Mouse (Mus musculus) cerebellum, postnatal 14 days (tissue): Measurements from ENCODE around the gene Ano1.

Experiments
- DNase-seq, 2 experiments: peaks; one replicate each; pipeline ENCODE4 v3.0.0; 2021; ENCODE audit warnings: mixed read lengths in 2 of 2

The Ano1 gene

GRCm38 (mm10) chr7:144764537-144765282 is 12.9 kb upstream of the Ano1 start:
- DNase-seq, result peak; percentile 75 to 81

- DNase-seq, result no peak
These were observed 12.2 kb upstream of the Ano1 start for GRCm38 (mm10) chr7:144764013-144764412.

DNA sequence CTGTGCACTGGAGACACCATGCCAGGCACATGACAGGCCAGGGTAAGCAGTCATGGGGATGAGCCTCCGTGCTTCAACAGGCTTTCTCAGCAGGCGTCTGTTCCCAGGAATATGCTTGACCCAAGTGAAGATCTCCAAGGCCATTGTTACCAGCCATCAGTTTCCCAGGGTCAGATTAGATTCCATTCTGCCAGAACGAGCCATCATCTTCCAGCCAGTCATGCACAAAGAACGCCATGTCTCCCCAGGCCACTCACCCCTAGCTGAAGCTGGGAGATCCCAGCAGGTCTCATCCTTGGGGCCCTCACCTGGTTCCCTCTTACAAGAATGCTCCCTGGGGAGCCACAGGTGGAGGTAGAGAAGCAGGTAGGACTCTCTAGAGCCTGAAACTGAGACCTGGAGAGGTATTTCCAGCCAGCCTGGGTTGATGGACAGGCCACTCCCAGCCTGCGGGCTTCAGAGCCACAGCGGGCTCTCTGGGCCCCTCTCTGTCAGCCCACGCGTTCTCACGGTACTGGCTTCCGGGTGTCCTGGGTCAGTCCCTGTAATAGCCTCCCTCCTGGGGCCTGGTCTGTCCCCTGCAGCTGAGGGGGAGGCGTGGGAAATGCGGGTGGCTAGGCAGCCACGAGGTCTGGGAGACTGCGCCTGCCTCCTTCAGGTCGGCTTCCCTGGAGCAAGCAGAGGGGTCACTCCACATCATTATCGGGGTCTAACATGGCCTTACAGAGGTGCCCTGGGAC is 10.9 kb upstream of the Ano1 start:
- no peak for DNase-seq

DNA sequence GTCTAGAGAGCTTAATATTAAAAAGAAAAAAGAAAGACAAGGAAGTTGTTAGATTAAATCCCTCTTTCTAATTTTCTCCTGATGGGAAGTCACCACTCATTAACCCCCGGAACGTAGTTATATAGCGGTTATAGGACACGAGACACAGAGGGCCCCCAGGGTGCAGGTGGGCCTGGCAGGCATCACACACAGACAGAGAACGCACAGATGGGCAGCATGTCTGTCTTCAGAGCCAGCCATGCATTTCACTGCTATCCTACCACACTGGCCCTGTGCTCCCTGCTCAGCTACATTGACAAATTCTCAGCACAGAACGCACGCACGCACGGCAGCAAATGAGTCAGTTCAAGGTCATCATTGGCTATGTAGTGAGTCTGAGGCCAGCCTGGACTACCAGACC is 8.5 kb upstream of the Ano1 start:
- peak; percentile 24 to 46 for DNase-seq

DNA sequence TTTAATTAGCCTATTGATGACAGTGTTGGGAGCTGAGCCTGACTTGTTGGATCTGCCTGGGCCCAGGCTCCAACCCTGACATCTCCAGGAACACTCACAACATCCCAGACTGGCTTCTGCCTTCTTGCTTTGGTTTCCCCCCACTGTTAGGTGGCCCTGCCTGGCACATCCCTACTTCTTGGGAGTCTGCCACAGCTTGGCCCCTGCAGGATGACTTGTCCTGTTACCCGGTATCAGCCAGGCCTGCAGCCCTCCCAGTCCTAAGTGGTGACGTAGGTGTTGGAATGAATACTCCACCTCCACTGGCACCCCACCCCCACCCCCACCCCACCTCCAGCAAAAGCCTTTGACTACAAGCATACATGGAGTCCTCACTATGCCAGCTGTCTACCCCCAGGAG is 7.7 kb upstream of the Ano1 start:
- DNase-seq, result peak in 1 of 2 experiments; percentile 19

DNA sequence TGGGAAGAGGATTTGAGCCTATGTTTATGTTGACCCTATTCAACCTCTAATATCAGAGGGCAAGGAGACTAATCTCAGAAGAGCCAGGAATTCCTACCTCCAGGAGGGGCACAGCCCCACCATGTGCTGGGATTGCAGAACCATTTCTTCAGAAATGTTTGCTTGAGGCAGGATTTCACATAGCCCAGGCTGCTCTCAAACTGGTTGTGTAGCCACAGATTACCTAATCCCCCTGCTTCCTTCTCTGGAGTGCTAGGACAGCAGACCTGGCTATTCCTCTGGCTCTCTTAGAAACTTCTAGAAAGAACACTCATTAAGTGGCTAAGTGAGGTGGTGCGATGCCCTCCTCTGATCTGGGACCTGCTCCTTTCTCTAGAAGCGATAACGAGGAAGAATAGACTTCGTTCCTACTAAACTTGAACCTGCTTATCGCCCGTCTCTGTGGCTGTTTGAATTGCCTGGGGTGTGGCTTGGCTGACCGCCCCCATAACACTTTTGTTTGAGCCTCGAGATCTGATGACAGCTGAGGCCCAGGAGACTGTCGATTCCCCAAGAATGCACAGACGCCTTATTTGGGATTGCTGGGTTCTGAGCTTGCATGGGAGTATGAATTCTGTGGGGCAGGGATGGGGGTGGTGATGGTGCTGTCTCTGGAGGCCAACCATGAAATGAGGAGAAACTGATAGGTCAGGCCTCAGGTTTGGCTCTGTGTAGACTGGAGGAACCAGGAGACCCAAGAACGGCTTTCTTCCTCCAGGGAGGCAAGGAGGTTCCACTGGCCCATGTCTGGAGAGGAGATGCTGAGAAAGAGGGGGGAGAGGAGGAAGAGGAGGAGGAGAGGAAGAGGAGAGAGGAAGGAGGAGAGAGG is 4.0 kb upstream of the Ano1 start:
- DNase-seq, result no peak

- DNase-seq, result no peak
These were observed 2.9 kb upstream of the Ano1 start for GRCm38 (mm10) chr7:144754722-144755121.

DNA sequence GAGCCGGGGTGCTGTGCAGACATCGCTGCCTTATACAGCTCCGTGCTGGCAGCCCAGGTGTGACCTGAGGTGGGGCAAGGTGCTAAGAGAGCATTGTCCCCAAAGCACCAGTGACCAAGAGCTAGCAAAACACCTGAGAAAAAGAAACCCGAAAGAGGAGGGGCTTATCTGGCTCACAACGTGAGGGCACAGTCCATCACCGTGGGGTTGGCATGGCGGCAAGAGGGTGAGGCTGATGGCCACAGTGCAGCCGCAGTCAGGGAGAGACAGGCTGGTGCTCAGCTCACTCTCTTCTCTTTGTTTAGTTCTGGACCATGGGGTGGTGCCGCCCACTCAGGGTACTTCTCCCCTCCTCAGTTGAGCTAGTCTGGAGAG is 1.9 kb upstream of the Ano1 start:
- no peak for DNase-seq

DNA sequence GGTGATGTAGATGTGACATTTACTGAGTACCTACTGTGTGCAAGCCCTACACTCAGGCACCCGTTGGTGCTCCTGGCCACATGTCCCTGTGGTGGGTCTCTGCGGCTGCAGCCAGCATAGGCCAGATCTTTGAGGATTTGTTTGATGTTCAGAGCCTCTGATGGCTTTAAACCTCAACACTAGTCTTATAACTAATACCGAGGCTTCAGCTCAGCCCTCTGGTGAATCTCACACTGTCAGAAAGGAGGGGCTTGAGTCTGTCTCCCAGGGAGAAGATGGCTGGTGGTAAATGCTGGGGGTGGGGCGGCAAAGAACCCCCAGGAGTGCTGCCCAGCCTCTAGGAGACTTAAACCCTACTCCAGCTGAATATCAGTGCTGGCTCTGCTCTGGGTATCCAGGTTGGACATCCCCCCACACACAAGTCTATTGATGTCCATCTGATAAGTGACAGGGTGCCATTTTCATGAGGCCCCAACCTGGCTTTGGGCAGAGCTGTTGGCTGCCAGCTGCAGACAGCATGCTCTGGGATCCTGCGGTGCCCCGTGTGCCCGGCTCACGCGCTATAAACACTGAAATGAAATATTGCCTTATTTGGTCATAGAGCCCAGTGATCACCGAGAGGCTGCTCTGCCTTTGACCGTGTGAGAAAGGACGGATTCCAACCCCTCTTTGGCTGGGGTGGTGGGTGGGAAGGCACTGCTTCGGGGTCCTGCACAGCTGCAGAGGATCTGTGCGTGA is 1.3 kb upstream of the Ano1 start:
- no peak for DNase-seq

DNA sequence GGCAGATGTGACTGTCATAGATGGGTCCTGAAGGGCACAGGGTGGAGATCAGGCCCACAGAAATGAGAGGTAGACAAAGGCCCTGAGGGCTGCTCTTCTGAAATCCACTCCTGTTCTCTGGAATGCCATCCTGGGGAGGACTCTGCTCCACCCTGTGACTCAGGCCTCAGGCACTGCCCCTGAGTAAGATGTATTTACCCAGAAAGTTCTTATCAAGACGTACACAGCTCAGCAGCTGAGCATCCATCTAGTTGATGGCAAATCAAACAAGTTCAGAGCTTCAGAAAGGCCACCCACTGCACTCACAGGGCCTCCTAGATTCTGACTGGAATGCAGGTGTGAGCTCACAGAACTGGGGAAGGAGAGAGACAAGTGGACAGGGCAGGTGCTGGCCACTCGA is 4.0 kb downstream of the Ano1 start:
- DNase-seq, result no peak

DNA sequence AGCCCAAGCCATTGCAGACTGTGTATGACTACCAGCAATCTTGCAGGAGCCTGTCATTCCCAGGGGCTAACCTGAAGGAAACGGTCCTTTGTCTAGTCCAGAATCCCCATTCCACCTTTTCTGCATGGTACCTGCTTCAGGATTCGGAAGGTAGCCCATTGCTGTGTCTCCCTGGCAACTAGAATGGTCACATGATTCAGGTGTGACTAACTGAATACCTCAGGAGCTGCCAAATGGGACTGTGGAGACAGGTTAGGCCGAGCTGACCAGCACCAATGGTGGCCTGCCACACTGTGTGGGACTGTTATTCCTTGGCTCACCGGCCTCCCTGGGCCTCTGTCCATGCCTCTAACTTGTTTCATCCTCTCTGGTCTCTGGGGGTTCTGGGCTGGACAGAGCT is 5.3 kb downstream of the Ano1 start:
- no peak for DNase-seq

DNA sequence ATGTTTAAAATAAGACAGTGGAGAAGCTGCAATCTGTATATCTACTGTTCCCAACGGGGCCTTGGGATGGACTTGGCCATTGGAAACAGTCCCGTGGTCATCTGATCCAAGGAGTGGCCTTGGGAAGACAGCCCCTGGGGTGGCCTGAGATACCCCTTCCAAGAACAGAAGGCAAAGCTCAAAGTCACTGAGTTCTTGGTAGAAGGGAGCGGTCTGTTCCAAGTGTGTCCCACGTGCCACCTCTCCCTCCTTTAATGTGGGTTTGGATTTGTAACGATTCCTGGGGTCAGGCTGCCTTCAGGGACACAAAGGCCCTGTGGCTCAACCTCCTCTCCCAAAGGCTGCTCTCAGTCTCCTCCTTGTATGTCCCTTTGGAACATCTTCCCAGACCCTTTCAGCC is 7.9 kb downstream of the Ano1 start:
- no peak for DNase-seq

DNA sequence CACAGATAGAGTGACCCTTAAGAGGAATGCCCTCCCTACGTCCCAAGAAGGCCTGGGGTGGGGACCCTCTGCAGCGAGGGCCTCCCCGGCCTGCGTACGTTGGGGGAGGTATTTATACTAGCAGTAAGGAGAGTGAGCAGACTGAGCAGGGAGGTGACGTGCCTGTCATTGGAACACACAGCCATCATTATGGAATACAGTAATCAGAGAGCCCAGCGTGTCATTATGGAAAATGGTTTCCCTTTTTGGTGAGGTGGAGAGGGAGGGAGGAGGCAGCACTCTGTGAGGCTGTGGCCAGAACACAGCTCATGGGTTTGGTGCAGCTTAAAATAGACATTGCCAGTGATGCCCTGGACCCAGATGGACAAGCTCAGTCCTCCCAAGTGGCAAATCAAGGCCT is 11.1 kb downstream of the Ano1 start:
- no peak for DNase-seq

DNA sequence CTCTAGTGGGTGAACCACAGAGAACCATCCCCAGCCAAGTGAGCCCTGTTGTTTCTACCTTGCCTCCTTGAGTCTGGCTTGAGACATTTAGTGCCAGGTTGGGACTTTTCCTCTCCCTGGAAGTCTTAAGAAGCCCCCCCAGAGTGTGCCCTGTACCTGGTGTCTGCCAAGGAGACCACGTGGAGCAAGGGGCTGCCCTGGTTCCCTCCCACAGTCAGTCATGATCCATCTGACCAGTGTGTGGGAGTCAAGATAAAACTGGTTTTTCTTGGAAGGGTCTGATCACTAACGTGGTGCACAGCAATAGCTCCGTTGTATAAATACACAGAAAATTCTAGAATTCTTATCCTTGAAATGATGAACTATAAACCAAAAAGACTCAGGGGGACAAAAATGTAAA is 12.0 kb downstream of the Ano1 start:
- no peak for DNase-seq

DNA sequence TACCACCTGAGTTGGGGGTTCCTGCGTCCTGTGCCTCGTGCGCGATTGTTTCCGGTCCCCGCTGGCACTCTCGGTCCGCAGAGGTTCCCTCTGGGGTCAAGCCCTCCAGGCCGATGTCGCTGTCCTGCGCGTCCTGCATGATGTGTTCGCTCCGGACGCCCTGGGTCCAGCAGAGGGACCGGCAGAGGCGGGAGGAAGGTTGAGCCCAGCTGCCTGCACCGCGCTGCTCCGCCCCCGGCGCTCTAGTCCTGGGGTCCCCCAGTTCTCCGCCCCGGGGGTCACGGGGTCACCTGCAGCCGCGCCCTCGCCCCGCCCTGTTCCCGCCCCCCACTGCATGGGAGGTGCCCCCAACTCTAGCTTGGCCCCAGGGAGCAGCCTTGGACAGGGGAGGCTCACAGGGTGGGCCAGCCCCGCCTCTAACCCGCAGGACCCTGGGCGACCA is 13.4 kb downstream of the Ano1 start:
- no peak for DNase-seq

GRCm38 (mm10) chr7:144731897-144732291 is 19.9 kb downstream of the Ano1 start:
- DNase-seq, result no peak

DNA sequence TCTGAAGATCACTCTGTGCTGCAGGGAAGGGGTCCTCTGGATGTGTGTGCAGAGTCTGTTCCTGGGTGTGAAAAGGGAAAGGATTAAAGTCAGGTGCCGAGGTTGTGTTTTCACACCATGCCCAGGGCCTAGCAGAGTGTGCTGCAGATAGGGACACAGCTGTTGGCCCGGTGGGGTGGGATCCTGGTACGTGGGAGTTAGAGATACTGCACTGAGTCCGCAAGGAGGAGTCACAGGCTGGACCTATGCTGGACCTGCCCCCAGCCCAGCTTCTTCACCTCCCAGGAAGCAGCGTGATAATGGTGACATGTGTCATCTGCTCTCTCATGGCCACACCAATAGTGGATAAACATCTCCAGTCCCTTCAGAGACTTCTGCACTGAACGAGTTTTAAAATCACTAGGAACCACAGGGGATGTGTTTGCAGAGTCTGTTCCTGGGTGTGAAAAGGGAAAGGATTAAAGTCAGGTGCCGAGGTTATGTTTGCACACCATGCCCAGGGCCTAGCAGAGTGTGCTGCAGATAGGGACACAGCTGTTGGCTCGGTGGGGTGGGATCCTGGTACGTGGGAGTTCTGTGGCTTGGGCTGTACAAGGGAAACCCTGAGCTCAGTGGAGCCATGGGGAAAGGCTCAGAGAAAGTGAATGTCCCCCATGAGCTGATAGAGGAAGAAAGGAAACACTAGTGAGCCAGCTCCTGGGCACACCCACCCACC is 20.4 kb downstream of the Ano1 start:
- DNase-seq, result no peak

- no peak for DNase-seq
These were observed 27.5 kb downstream of the Ano1 start for GRCm38 (mm10) chr7:144724283-144724682.

- DNase-seq, result no peak
These were observed 31.8 kb downstream of the Ano1 start for GRCm38 (mm10) chr7:144719956-144720355.

GRCm38 (mm10) chr7:144717736-144718135 is 34.0 kb downstream of the Ano1 start:
- peak; percentile 39 to 42 for DNase-seq

GRCm38 (mm10) chr7:144697870-144698269 is 53.9 kb downstream of the Ano1 start:
- DNase-seq, result no peak
